Mouse (Mus musculus) intestine, postnatal 0 days (tissue): Measurements from ENCODE around the gene Asb18. TPM values are rescaled to one million over a fixed set of nuclear protein-coding genes. Genes with fewer than 3 reads are reported as not detected.

Experiments used
- ATAC-seq: fragments of 200-750 bp; cut with Nextera tagmentation; 2 replicates; pipeline ENCODE4 v1.8.0; 2017; ENCODE audit warnings: mild to moderate bottlenecking, moderate TSS enrichment, moderate library complexity
- H3K27ac ChIP-seq: fragments of 300-500 bp; sonication (generic); 2 replicates; pipeline ENCODE4 v1.5.1; 2014; ENCODE audit warnings: mild to moderate bottlenecking, low read depth, low read length, moderate library complexity
- H3K27me3 ChIP-seq: fragments of 300-500 bp; sonication (generic); replicated peaks from 2 replicates; pipeline ENCODE4 v1.6.1; 2014; ENCODE audit warnings: low read length, mixed read lengths; ENCODE audit not compliant: control insufficient read depth, insufficient read depth
- H3K36me3 ChIP-seq: fragments of 300-500 bp; sonication (generic); 2 replicates; pipeline ENCODE4 v1.6.1; 2014; ENCODE audit warnings: mild to moderate bottlenecking, moderate library complexity; ENCODE audit not compliant: control insufficient read depth, insufficient read depth
- H3K4me1 ChIP-seq: fragments of 300-500 bp; sonication (generic); replicated peaks from 2 replicates; pipeline ENCODE4 v1.6.1; 2014; ENCODE audit warnings: antibody characterized with exemption, low read length, mixed read lengths; ENCODE audit not compliant: control insufficient read depth, insufficient read depth
- H3K4me2 ChIP-seq: fragments of 300-500 bp; sonication (generic); replicated peaks from 2 replicates; pipeline ENCODE4 v1.6.1; 2014; ENCODE audit warnings: low read depth, mild to moderate bottlenecking, moderate library complexity
- H3K4me3 ChIP-seq: fragments of 300-500 bp; sonication (generic); 2 replicates; pipeline ENCODE4 v1.5.1; 2014; ENCODE audit warnings: low read depth, low read length
- H3K9ac ChIP-seq: fragments of 300-500 bp; sonication (generic); 2 replicates; pipeline ENCODE4 v1.6.1; 2014; ENCODE audit warnings: mild to moderate bottlenecking, low read depth, low read length
- H3K9me3 ChIP-seq: fragments of 300-500 bp; sonication (generic); 2 replicates; pipeline ENCODE4 v1.6.1; 2016; ENCODE audit warnings: mixed run types; ENCODE audit not compliant: control insufficient read depth
- CTCF ChIP-seq: sonication (generic); IDR thresholded peaks from 2 replicates; pipeline ENCODE4 v1.5.1; 2016; ENCODE audit warnings: low read depth, mild to moderate bottlenecking, control low read depth, antibody characterized with exemption, moderate library complexity
- WGBS: fragments of 180-500 bp; shearing (Covaris S2); extraction: QIAGEN DNeasy Blood & Tissue Kit; methylation state at CpG from one replicate; pipeline ENCODE4 v1.1.7; 2014; 5-methylcytosine and 5-hydroxymethylcytosine counted together
- polyA plus RNA-seq: library from polyadenylated mRNA; unstranded; fragments of >200 nt; fragmentation: Nextera tagmentation; extraction: Ambion mirVana; gene quantifications from 2 replicates; pipeline ENCODE4 v1.2.1, GENCODE M21; 2015

The Asb18 gene
- polyA plus RNA-seq, 1 experiment from 2014 or later = not detected

GRCm38 (mm10) chr1:89929181-89929580 lies 85.3 kb downstream of the Asb18 start:
- peak overlapping the region; percentile 11 for H3K4me3 ChIP-seq
- WGBS = 13% methylated on average over 6 of the region's 6 CpGs
- TF ChIP-seq CTCF = no peak
- H3K9me3 ChIP-seq = no peaks in the 10 kb centered on the region
- H3K27ac ChIP-seq = no peak overlapping the region
- ATAC-seq = no peak
- no peak overlapping the region for H3K9ac ChIP-seq
- peaks cover 98% of the 10 kb centered on the region for H3K27me3 ChIP-seq
- H3K4me2 ChIP-seq = peak overlapping the region; percentile 37; the same call in 1 of the 2 replicates
- no peaks in the 10 kb centered on the region for H3K4me1 ChIP-seq
- H3K36me3 ChIP-seq = no peaks in the 10 kb centered on the region

DNA sequence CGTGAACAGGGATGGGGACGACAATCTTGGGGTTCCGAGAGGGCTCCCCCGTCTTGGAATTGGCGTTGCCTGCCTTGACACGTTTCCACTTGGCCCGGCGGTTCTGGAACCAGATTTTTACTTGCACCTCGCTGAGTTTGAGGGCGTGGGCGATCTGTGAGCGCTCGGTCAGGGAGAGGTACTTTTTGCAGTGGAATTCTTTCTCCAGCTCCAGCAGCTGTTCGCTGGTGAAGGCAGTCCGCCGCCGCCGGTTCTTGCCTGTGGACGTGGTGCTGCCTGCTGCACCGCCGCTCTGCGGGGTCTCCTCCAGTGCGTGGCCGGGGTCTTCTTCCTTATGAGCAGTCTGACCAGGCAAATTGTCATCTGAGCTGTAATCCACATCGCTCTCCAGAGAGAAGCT lies 85.8 kb downstream of the Asb18 start:
- 17% methylated on average over 25 of the region's 25 CpGs for WGBS
- no peak overlapping the region for H3K9ac ChIP-seq
- H3K27me3 ChIP-seq = peaks cover 98% of the 10 kb centered on the region
- H3K4me1 ChIP-seq = no peaks in the 10 kb centered on the region
- H3K9me3 ChIP-seq = no peaks in the 10 kb centered on the region
- peak overlapping the region; percentile 11 for H3K4me3 ChIP-seq
- no peaks in the 10 kb centered on the region for H3K36me3 ChIP-seq
- H3K27ac ChIP-seq = no peak overlapping the region
- peak overlapping the region; percentile 37; the same call in 1 of the 2 replicates for H3K4me2 ChIP-seq
- ATAC-seq = no peak
- no peak for TF ChIP-seq CTCF

DNA sequence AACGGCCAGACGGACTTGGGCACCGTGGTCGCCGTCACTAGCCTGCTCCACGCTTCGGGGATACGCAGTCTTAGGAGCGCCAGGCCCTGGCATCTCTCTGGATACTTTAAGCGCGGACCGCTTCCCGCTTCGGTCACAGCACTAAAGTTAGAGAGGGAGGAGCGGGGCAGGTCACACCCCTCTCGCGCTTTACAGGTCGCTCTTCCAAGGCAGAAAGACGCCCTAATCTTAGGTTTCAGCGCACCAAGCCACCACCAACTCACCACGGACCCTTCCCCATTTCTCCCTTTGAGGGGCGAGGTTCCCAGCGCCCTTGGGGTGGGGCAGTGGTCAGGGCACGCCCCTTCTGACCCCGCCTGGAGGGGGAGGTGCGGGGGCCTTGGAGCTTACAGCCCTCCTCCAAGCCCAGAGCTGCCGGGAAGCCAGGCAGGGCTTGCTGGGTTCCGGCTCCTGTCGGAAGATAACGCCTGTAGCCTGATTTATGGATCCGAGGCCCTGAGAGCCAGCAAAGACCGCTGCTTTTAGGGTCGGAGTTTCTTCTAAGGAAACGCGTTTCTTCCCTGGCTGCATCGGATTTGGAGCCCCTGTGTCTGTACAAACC lies 87.3 kb downstream of the Asb18 start:
- Histone ChIP-seq H3K4me1 (no peaks in the 10 kb centered on the region), H3K27me3 (peaks cover 100% of the 10 kb centered on the region), H3K36me3 (no peaks in the 10 kb centered on the region), H3K27ac (no peak overlapping the region), H3K4me3 (peak overlapping the region; percentile 41), H3K4me2 (peak overlapping the region; percentile 64), H3K9ac (no peak overlapping the region), H3K9me3 (no peaks in the 10 kb centered on the region)
- ATAC-seq = no peak
- TF ChIP-seq CTCF = no peak
- 3% methylated on average over 36 of the region's 36 CpGs for WGBS

DNA sequence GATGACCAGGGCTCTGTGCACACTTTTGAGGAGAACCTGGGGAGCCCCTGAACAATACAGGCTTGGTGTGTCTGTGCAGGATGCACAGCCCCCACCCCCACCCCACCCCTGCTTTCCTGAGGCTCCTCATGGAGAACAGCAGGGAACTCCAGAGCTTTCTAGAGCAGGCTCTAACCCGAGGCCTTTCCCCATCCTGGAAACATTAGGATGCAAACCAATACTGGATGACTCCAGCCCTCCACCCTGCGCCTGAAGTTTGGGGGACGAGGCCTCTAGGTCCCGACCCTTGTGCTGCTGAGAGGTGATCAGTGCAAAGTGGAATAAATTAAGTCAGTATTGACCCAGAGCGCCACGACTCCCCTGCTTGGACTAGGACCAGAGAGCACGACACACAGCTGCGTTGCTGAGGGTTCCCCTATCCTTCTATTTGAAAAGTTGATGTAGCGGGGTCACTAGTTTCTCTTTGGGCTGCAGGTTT lies 87.8 kb downstream of the Asb18 start:
- Histone ChIP-seq H3K36me3 (no peaks in the 10 kb centered on the region), H3K27me3 (peaks cover 100% of the 10 kb centered on the region), H3K4me2 (peak overlapping the region; percentile 64; the same call in 1 of the 2 replicates), H3K27ac (no peak overlapping the region), H3K4me3 (peak overlapping the region; percentile 41; the same call in 1 of the 2 replicates), H3K9ac (no peak overlapping the region), H3K9me3 (no peaks in the 10 kb centered on the region), H3K4me1 (no peaks in the 10 kb centered on the region)
- 27% methylated on average over 9 of the region's 9 CpGs for WGBS
- no peak for TF ChIP-seq CTCF
- ATAC-seq = no peak

DNA sequence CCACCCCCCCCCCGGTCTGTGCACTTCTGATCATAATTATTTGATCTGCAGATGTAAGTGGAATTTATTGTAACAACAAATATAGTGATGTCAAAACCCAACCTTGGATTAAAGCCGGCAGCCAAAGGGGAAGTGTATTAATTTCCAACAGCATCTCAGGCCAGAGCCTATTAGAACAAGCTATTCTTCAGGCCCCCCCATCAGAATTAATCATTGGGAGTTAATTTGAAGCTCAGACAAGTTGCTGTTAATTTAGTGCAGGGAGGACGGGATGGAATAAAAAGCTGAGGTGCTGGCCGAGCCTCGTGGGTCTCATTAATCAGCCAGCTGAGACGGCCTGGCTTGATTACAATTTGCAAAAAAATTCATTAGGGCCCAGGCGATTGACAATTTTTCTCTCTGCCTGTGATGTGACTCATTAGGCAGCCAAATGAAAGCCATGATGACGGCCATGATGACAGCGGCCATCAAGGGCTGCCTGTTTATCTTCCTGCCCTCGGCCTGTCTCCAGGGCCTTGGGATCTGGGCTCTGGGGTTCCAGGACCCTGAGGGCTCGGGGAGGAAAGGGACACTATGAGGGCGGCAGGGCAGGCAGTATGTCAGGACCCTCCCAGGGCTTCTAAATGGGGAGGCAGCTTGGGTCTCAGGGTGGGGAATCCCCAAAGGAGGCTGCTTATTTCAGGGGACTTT lies 88.8 kb downstream of the Asb18 start:
- TF ChIP-seq CTCF = no peak
- ATAC-seq = no peak
- H3K9me3 ChIP-seq = no peaks in the 10 kb centered on the region
- peaks cover 100% of the 10 kb centered on the region for H3K27me3 ChIP-seq
- WGBS = 64% methylated on average over 12 of the region's 12 CpGs
- no peak overlapping the region for H3K4me2 ChIP-seq
- H3K9ac ChIP-seq = no peak overlapping the region
- H3K4me3 ChIP-seq = no peak overlapping the region
- H3K27ac ChIP-seq = no peak overlapping the region
- no peaks in the 10 kb centered on the region for H3K36me3 ChIP-seq
- no peaks in the 10 kb centered on the region for H3K4me1 ChIP-seq

GRCm38 (mm10) chr1:89923642-89924020 lies 90.8 kb downstream of the Asb18 start:
- Histone ChIP-seq H3K4me3 (no peak overlapping the region), H3K36me3 (no peaks in the 10 kb centered on the region), H3K9ac (no peak overlapping the region), H3K4me1 (no peaks in the 10 kb centered on the region), H3K27ac (no peak overlapping the region), H3K4me2 (peak overlapping the region; percentile 7; the same call in 1 of the 2 replicates), H3K27me3 (peaks cover 97% of the 10 kb centered on the region), H3K9me3 (no peaks in the 10 kb centered on the region; the same call in 1 of the 2 replicates)
- TF ChIP-seq CTCF = no peak
- ATAC-seq = no peak
- whole genome bisulfite sequencing = 12% methylated on average over 14 of the region's 14 CpGs
